Mouse (Mus musculus) adrenal gland, adult 10 weeks (tissue): ENCODE measurements around the gene Myo7a. TPM values are rescaled to one million over a fixed set of nuclear protein-coding genes. Genes with fewer than 3 reads are reported as not detected.

Experiments
- polyA plus RNA-seq: library from polyadenylated mRNA; stranded (reverse); fragments of 350-450 nt; fragmentation: Illumina TruSeq; extraction: RNeasy Lipid Tissue Mini Kit (QIAGEN cat#74804); gene quantifications from one replicate; pipeline ENCODE4 v1.2.3, GENCODE M21; 2014; ENCODE audit warnings: low read depth, low replicate concordance

Gene Myo7a
- polyA plus RNA-seq, result 13.7 TPM

GRCm38 (mm10) chr7:98119179-98119960 is at the start of gene Myo7a:
TSS of gene Myo7a (minus strand) at chr7:98119524.

DNA sequence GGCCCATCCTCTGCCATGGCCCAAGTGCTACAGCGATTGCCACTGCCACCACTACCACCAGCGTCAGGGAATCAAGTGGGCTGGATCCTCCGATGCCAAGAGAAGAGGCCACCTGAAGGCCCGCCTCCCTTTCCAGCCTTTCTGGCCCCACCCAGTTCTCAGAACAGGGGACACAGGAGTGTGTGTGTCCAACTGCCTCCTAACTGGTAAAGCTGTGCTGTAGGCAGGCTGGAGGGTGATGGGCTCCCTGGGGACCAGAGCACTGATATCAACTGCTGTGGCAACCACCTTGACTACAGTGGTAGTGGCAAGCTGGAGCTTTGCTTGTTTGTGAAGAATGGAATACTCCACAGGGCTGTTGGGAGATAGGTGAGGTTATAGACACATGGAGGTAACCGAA is 26.1 kb upstream of the Myo7a start, which contains the start of gene Omp:
Omp (minus strand) TSS at position 101 of the 400 bp plus-strand sequence.

Other genes starting within 250 kb of the Myo7a start
- not detected for gene Gdpd4, start 199.6 kb downstream of the Myo7a start, polyA plus RNA-seq
- not detected for gene Omp, start 26.0 kb upstream of the Myo7a start, polyA plus RNA-seq
- 1.0 TPM for gene Capn5, start 58.8 kb upstream of the Myo7a start, polyA plus RNA-seq
- gene B3gnt6, start 80.0 kb upstream of the Myo7a start, polyA plus RNA-seq, result not detected
- 39.0 TPM for gene Acer3, start 201.7 kb upstream of the Myo7a start, polyA plus RNA-seq
- 2.3 TPM for gene Tsku, start 241.8 kb upstream of the Myo7a start, polyA plus RNA-seq